Mouse (Mus musculus): ENCODE results near the gene Spock2. TPM values are rescaled to one million over a fixed set of nuclear protein-coding genes. Genes with fewer than 3 reads are reported as not detected.
"Not testable (repeated sequence)": the region's sequence is repeated elsewhere in the genome, so short reads cannot be mapped to it uniquely, and the experiment has no call there.

The Spock2 gene
- polyA plus RNA-seq, 1 experiment from 2014 or later = 113 TPM

- no peak overlapping the region for H3K9ac ChIP-seq
- H3K4me3 ChIP-seq = no peak overlapping the region
- no peak overlapping the region for H3K4me2 ChIP-seq
- H3K27me3 ChIP-seq (replicated peaks) = no peaks in the 10 kb centered on the region
- no peak for ATAC-seq (replicated peaks)
- H3K36me3 ChIP-seq (replicated peaks) = peaks cover 21% of the 10 kb centered on the region
- 58% methylated on average over 9 of the region's 9 CpGs for WGBS
- H3K4me1 ChIP-seq = no peaks in the 10 kb centered on the region
- H3K27ac ChIP-seq = no peak overlapping the region
- H3K9me3 ChIP-seq = no peaks in the 10 kb centered on the region
These were observed 28.2 kb downstream of the Spock2 start for GRCm38 (mm10) chr10:60134201-60134600.

DNA sequence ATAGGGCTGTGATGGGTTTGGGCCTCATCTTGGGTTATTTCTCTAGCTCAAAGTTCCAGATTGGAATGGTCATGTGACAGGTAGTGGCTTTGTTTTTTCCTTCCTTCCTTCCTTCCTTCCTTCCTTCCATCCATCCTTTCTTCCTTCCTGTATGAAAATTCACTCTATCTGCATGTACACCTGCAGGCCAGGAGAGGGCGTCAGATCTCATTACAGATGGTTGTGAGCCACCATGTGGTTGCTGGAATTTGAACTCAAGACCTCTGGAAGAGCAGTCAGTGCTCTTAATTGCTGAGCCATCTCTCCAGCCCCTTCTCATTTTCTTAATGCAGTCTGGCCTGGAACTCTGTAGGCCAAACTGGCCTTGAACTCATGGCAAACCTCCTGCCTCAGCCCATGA, 30.0 kb downstream of the Spock2 start:
- H3K4me2 ChIP-seq; H3K36me3 ChIP-seq (replicated peaks); H3K27me3 ChIP-seq (replicated peaks); H3K9me3 ChIP-seq; H3K27ac ChIP-seq; ATAC-seq (replicated peaks); H3K9ac ChIP-seq; H3K4me3 ChIP-seq; H3K4me1 ChIP-seq: not testable (repeated sequence)
- WGBS = 48% methylated on average over 1 of the region's 1 CpGs

- Histone ChIP-seq H3K9ac (no peak overlapping the region), H3K27me3 (replicated peaks) (no peaks in the 10 kb centered on the region), H3K4me1 (no peaks in the 10 kb centered on the region), H3K36me3 (replicated peaks) (no peaks in the 10 kb centered on the region), H3K4me3 (no peak overlapping the region), H3K27ac (0 out of 2 replicates have a peak overlapping the region, but pooled peaks have one; percentile 3), H3K4me2 (no peak overlapping the region), H3K9me3 (no peaks in the 10 kb centered on the region)
- WGBS = 75% methylated on average over 7 of the region's 7 CpGs
- ATAC-seq (replicated peaks) = no peak
These were observed 30.9 kb downstream of the Spock2 start for GRCm38 (mm10) chr10:60136935-60137334.

DNA sequence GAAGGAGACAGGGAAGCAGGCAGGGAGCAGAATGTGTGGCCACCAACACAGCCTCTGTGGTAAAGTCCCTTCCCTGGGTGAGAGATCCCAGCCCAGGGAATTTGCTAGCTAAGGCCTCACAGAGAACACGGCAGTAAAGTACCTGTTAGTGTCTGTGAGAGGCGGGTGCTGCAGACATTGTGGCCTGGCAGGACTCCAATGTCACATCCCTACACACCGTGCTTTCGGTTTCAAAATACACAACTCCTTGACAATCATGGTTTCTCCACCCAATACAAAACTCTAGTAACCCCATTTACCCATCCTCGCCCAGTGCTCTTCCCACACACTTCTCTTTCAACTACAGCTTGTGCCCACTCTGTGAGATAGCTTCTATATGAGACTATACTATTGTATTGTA, 32.7 kb downstream of the Spock2 start:
- no peaks in the 10 kb centered on the region for H3K4me1 ChIP-seq
- H3K9me3 ChIP-seq = no peaks in the 10 kb centered on the region
- no peak for ATAC-seq (replicated peaks)
- no peak overlapping the region for H3K4me2 ChIP-seq
- no peak overlapping the region for H3K9ac ChIP-seq
- H3K4me3 ChIP-seq = no peak overlapping the region
- H3K27me3 ChIP-seq (replicated peaks) = no peaks in the 10 kb centered on the region
- 87% methylated on average over 5 of the region's 5 CpGs for WGBS
- no peak overlapping the region for H3K27ac ChIP-seq
- no peaks in the 10 kb centered on the region for H3K36me3 ChIP-seq (replicated peaks)

DNA sequence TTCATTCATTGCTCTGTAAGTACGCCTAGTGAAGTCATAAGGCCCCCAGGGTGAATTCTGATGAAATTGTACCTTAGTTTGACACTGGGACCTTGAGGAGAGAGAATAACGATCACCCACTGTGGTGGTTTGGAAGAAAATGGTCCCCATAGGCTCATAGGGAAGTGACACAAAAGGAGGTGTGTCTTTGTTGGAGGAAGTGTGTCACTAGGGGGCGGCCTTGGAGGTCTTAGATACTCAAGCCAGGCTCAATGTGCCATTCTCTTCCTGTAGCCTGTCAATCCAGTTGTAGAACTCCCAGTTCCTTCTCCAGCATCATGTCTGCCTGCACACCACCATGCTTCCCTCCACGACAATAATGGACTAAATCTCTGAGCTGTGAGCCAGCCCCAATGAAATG, 34.7 kb downstream of the Spock2 start:
- no peaks in the 10 kb centered on the region for H3K4me1 ChIP-seq
- ATAC-seq (replicated peaks) = no peak
- WGBS = 84% methylated on average over 4 of the region's 4 CpGs

DNA sequence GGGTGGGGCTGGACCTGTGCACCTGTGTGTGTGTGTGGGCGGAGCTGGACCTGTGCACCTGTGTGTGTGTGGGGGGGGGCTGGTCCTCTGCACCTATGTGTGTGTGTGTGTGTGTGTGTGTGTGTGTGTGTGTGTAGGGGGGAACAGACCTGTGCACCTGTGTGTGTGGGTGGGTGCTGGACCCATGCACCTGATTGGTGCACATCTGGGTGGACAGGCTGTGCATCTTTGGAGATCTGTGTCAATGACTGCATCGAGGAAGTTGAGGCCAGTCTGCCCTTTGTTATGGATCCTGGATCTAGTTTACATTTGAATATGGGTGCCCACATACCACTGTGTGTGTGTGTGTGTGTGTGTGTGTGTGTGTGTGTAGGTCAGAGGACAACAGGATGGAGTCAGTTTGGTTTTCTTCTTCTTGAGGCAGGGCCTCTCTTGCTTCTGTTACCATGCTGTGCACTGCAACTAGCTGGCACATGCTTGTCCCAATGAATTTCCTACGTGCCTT, 35.7 kb downstream of the Spock2 start:
- no peaks in the 10 kb centered on the region for H3K9me3 ChIP-seq
- no peaks in the 10 kb centered on the region for H3K27me3 ChIP-seq (replicated peaks)
- no peak overlapping the region for H3K4me3 ChIP-seq
- H3K4me2 ChIP-seq = no peak overlapping the region
- H3K27ac ChIP-seq = no peak overlapping the region
- WGBS = 85% methylated on average over 3 of the region's 3 CpGs
- no peaks in the 10 kb centered on the region for H3K36me3 ChIP-seq (replicated peaks)
- no peaks in the 10 kb centered on the region for H3K4me1 ChIP-seq
- 0 out of 2 replicates have a peak, but pooled peaks have one; percentile 11 for ATAC-seq (replicated peaks)
- no peak overlapping the region for H3K9ac ChIP-seq

More for the DNA sequence above, 34.7 kb downstream of the Spock2 start:
- H3K9ac ChIP-seq = no peak overlapping the region
- H3K36me3 ChIP-seq (replicated peaks) = no peaks in the 10 kb centered on the region
- H3K27ac ChIP-seq = no peak overlapping the region
- H3K4me2 ChIP-seq = no peak overlapping the region
- H3K27me3 ChIP-seq (replicated peaks) = no peaks in the 10 kb centered on the region
- H3K9me3 ChIP-seq = no peaks in the 10 kb centered on the region
- H3K4me3 ChIP-seq = no peak overlapping the region

DNA sequence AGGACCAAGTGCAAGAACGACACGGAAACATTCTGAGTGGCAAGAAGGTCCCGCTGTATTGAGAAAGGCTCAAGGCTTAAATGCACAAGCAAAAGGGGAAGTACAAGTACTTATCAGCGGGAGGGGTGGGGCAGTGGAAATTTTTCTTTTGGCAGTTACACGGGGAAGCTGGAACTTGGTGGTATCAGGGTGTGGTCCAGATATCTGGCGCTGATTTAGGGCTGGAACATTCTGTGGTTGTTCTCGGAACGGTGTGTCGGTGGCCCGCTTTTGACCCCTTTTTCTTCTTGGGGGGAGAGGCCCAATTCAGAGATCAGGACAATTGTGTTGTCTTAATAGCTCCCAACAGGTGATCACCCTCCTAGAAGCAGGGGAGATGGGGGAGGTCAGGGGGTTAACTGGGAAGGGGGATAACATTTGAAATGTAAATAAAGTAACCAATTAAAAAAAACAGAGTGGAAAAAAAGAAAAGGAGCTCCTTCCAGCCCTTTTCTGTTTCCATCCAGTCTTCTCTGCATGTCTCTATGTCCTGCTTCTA, 41.6 kb downstream of the Spock2 start:
- not testable (repeated sequence) for H3K4me1 ChIP-seq; H3K36me3 ChIP-seq (replicated peaks); H3K27ac ChIP-seq; H3K9ac ChIP-seq; H3K4me3 ChIP-seq; H3K27me3 ChIP-seq (replicated peaks); H3K9me3 ChIP-seq; H3K4me2 ChIP-seq
- 0 out of 2 replicates have a peak, but pooled peaks have one; percentile 24 for ATAC-seq (replicated peaks)
- WGBS = 72% methylated on average over 10 of the region's 10 CpGs

GRCm38 (mm10) chr10:60148087-60148486, 42.1 kb downstream of the Spock2 start:
- no peak overlapping the region for H3K9ac ChIP-seq
- WGBS = under 1% methylated on average over 5 of the region's 5 CpGs
- no peaks in the 10 kb centered on the region for H3K36me3 ChIP-seq (replicated peaks)
- H3K4me3 ChIP-seq = no peak overlapping the region
- no peak overlapping the region for H3K4me2 ChIP-seq
- ATAC-seq (replicated peaks) = peak; percentile 87
- H3K27me3 ChIP-seq (replicated peaks) = no peaks in the 10 kb centered on the region
- no peaks in the 10 kb centered on the region for H3K4me1 ChIP-seq
- no peak overlapping the region for H3K27ac ChIP-seq
- no peaks in the 10 kb centered on the region for H3K9me3 ChIP-seq

DNA sequence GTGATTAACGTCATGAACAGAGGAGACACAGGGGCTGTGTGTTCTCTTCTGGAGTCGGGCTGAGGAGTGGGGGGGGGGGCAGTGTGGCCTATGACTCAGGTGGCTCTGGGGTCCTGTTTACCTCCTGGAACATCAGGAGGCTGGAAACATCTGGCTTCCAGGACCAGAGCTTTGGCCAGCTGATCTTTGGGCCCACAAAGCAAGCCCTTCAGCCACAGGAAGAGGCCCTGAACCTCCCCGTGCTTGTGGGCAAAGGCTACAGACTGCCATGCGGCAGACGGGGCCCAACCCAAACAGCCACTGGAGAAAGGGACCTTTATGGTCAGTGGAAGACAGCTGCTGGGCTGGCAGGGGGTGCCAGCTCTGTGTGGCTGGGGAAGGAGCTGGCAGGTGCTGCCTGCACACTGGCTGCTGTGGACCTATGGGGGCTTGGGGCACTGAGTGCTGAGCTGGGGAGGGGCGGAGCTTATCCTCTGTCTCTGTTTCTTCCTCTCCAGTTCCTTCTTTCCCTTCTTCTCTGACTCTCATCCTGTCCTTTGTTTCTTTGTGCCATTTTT, 45.2 kb downstream of the Spock2 start:
- Histone ChIP-seq H3K4me3 (no peak overlapping the region), H3K27me3 (replicated peaks) (no peaks in the 10 kb centered on the region), H3K9me3 (no peaks in the 10 kb centered on the region), H3K36me3 (replicated peaks) (no peaks in the 10 kb centered on the region), H3K27ac (no peak overlapping the region), H3K4me1 (no peaks in the 10 kb centered on the region), H3K4me2 (no peak overlapping the region), H3K9ac (no peak overlapping the region)
- no peak; the same call in 1 of the 2 replicates for ATAC-seq (replicated peaks)
- WGBS = 64% methylated on average over 6 of the region's 6 CpGs

DNA sequence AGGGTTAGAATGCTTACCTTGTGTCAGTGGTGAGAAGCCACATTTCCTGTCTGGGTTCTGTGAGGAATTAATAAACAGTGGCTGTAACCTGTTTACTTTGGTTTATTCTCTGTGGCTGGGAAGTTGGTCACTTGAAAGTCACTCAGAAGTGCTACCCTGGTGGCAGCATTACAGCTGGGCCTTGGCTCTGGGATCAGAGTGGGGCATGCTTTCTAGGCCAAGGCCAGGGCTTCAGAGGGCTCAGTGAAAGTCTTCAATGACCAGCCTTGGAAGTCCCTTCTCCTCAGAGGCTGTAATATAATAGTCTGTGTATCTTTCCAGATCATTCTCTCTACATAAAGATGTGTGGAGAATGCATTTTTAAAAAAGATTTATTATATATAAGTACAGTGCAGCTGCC, 50.0 kb downstream of the Spock2 start:
- H3K9me3 ChIP-seq = no peaks in the 10 kb centered on the region
- H3K27ac ChIP-seq = no peak overlapping the region
- H3K4me2 ChIP-seq = no peak overlapping the region
- no peak for ATAC-seq (replicated peaks)
- no peaks in the 10 kb centered on the region for H3K36me3 ChIP-seq (replicated peaks)
- no peak overlapping the region for H3K9ac ChIP-seq
- H3K27me3 ChIP-seq (replicated peaks) = no peaks in the 10 kb centered on the region
- H3K4me3 ChIP-seq = no peak overlapping the region
- H3K4me1 ChIP-seq = no peaks in the 10 kb centered on the region

DNA sequence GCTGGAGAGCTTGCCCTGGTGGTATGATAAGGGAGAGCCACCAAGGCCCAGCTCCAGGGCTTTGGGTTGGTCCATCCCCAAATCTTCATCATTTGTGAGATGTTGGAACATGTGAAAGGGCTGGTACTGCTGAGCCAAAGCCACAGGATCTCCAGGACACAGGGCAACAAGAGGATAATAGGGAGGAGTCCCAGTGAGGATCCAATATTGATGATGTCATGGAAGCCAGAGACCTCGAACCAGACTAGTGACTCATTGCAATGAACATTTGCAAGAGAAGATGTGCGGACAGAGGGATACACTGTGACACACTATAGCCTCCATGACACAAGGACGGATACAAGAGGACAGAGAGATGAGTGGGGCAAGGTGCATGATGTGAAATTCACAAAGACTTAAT, 52.1 kb downstream of the Spock2 start:
- H3K9ac ChIP-seq = no peak overlapping the region
- no peak overlapping the region for H3K27ac ChIP-seq
- WGBS = 93% methylated on average over 3 of the region's 3 CpGs
- H3K4me1 ChIP-seq = no peaks in the 10 kb centered on the region
- no peaks in the 10 kb centered on the region for H3K27me3 ChIP-seq (replicated peaks)
- ATAC-seq (replicated peaks) = no peak
- no peak overlapping the region for H3K4me2 ChIP-seq
- no peaks in the 10 kb centered on the region for H3K9me3 ChIP-seq
- H3K36me3 ChIP-seq (replicated peaks) = no peaks in the 10 kb centered on the region
- no peak overlapping the region for H3K4me3 ChIP-seq

GRCm38 (mm10) chr10:60161397-60161796, 55.4 kb downstream of the Spock2 start:
- H3K27me3 ChIP-seq (replicated peaks); H3K36me3 ChIP-seq (replicated peaks); ATAC-seq (replicated peaks); H3K9ac ChIP-seq; H3K4me1 ChIP-seq; H3K27ac ChIP-seq; H3K4me2 ChIP-seq; H3K4me3 ChIP-seq; H3K9me3 ChIP-seq: not testable (repeated sequence)
- 67% methylated on average over 3 of the region's 3 CpGs for WGBS
